Mouse (Mus musculus) cerebellum, postnatal 10 days (tissue): Measurements from ENCODE around the gene St6galnac1.

Source experiments
- DNase-seq, 2 experiments: peaks; one replicate each; pipeline ENCODE4 v3.0.0; 2021; ENCODE audit warnings: mixed read lengths in 2 of 2

The St6galnac1 gene

GRCm38 (mm10) chr11:116725031-116725948 is 50.0 kb downstream of the St6galnac1 start:
- DNase-seq, result peak; percentile 31 to 38

- DNase-seq, result no peak
Observed at GRCm38 (mm10) chr11:116723064-116723463, 52.2 kb downstream of the St6galnac1 start.

GRCm38 (mm10) chr11:116721548-116722271 is 53.6 kb downstream of the St6galnac1 start:
- DNase-seq, result no peak

- DNase-seq, result no peak
Observed at GRCm38 (mm10) chr11:116720319-116720865, 54.9 kb downstream of the St6galnac1 start.
